Mouse (Mus musculus): Measurements from ENCODE around the gene Lurap1. TPM values are rescaled to one million over a fixed set of nuclear protein-coding genes. Genes with fewer than 3 reads are reported as not detected.

Lurap1 gene
- 12.4 and 18.1 TPM in 2 replicates for total RNA-seq (2021)
- long read RNA-seq, experiment 1, full-length matches to known transcripts = 3 of 5 reads
- long read RNA-seq, experiment 1, partial matches to known transcripts = 0 of 5 reads
- long read RNA-seq, experiment 1, other reads (novel, unspliced or antisense) = 2 of 5 reads
- long read RNA-seq, experiment 2, full-length matches to known transcripts = 5 of 7 reads
- long read RNA-seq, experiment 2, partial matches to known transcripts = 0 of 7 reads
- long read RNA-seq, experiment 2, other reads (novel, unspliced or antisense) = 2 of 7 reads

DNA sequence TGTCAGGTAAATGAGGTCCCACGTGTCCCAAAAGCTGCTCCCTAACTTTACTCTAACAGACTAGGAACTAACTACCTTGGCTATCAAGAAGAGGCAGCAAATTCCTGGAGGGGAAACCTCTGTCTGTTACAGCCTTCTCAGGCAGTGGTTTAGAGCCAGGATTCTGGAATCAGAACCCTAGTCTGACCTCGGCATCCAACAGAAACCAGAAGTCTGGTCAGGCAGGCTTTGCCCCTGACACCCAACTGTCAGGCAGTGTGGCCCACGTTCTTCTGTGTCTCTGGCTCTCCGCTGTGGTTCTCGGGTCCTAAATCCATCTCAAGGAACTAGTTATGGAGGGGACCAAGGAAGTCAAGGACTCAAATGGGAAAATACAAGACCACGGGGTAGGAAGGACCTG lies at the start of gene Lurap1:
TSS of gene Lurap1 (minus strand) at position 101 of the 400 bp plus-strand sequence.
- no peak for DNase-seq

DNA sequence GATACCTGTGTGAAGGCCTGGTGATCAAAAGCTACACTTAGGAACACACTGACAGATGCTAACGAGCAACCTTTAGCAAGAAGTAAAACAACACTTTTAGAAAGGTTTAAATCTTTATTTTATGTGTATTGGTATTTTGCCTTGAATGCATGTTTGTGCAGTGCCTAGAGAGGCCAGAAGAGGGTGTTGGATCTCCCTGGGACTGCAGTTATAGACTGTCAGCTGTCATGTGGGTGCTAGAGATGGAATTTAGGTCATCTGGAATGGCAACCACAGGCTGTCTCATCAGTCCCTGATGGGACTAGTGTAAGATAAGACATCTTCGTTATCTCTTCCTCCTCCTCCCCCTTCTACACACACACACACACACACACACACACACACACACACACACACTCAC lies 47.3 kb upstream of the Lurap1 start:
- DNase-seq = no peak

DNA sequence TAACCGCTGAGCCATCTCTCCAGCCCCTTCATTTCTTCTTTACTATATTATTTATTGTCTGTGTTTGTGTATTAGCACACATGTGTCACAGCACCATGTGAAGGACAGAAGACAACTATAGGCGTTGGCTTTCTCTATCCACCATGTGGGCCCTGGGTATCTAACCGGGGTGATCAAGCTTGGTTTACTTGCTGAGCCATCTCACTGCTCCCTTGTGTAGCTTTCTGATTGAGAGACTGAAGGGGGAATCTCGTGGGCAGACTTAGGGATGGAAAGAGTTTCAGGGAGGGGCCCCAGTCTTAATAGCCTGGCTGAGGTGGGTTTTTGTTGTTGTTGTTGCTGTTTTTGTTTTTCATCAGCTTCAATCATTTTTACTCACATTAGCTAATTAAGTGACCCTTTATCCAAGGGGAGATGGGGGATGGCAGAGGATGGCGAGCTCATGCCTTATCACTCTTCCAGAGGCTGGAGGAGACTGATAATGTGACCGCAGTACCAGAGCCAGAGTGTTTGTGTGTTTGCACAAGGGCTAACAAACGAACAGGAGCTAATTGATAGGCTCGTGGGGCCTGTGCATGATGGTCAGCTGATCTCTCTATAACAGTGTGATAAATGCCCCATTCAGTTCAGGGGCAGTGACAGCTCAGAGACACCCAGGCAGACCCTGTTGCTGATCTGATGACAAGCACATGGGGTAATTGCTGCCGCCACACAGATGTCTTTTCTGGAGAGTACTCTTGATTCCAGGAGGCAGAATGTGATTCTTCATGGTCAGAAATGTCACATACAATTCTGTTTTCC lies 42.6 kb upstream of the Lurap1 start:
- no peak for DNase-seq

DNA sequence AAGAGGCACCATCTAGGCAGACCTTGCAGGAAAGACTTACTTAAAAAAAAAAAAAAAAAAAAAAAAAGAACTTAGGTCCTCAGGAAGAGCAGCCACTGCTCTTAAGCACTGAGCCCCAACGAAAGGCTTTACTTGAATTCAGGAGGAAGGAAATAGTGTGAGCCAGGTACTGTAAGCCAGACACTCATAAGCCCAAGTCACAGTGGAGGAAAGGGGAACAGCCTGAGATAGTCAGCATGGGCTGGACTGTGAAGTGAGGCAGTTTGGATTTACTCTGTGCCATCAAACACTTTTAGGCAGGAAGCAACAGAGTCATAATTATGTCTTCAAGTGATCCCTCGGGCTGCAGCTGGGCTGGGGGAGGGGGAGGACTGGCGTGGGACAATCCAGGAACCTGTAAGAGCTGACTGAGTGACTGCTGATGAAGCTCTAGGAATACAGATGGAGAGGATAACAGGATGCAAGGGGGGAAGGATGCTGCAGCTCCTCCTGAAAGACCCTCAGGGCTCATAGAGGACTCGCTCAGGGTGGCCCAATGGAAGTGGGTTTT lies 41.2 kb upstream of the Lurap1 start:
- DNase-seq = peak; percentile 23

GRCm38 (mm10) chr4:116185083-116185482 lies 33.9 kb upstream of the Lurap1 start:
- DNase-seq = no peak

GRCm38 (mm10) chr4:116182745-116183144 lies 31.6 kb upstream of the Lurap1 start:
- DNase-seq = peak; percentile 47

DNA sequence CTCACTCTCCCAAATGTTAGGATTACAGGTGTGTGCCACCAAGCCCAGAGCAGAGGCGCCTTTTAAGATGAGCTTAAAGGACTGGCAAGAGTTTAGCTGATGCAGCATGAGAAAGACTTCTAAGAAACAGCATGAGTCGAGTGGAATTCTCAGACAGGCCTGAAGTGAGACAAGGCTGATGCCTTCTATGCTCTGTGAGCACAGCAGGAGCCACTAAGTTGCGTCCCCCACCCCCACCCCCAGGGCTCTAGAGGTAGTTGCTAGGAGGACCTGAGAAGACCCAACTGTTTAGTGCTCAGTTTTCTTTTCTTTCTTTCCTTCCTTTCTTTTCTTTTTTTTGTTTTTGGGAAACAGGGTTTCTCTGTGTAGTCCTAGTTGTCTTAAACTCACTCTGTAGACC lies 30.9 kb upstream of the Lurap1 start:
- DNase-seq = no peak

- peak; percentile 74 for DNase-seq
Measured at GRCm38 (mm10) chr4:116177140-116177539, 26.0 kb upstream of the Lurap1 start.

GRCm38 (mm10) chr4:116176543-116176988 lies 25.4 kb upstream of the Lurap1 start:
- DNase-seq = peak; percentile 71

DNA sequence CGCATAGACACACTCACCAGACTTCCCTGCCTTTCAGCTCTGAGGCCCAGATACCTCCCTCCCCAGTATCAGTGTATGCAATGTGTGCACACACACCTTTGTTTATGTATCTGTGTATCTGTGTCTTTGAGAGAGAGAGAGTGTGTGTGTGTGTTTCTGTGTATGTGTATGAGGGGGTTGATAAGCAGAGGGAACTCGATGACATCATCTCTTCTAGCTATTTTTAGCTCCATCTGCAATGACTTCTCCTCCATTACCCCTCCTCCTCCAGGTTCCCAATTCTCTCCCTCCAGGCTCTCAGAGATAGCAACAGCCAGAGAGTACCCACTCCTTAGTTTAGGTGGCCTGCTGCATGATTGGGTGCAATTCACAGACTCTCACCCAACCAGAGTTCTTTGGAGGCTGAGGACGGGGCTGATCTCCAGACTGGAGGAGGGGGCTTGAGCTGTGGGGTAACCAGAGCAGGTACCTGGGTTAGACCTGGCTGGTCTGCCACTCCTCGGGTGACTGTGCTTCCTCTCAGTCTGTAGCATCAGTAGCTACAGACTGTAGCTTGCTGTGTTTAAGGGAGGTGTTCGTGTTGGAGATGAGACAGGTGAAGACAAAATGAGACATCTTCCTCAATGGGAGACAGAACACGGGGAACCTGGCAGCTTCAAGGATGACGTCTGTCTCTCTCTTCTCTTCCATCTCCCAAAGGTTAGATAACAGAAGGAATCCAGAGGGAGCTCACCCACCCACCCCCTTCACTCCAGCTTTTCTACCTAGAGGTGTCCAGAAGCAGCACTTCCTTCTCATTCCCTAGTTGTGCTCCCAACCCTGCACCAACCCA lies 24.8 kb upstream of the Lurap1 start:
- no peak for DNase-seq

DNA sequence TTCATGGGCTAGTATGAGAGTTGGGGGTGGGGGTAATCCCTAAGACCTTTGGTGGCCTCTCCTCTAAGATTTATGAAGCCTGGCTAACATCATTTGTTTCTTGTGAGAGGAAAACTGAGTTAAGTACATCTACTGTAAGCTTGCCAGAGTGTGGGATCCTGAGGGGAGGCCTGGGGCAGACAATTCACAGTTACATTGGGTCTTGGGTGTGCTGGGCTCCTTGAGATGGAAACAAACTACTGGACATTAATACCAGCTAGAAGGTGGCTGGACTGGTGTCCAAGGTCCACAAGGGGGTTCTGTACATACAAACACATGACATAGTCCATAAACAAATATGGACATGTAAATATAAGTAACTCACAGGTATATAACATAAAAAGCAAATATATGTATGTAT lies 24.0 kb upstream of the Lurap1 start:
- DNase-seq = no peak

GRCm38 (mm10) chr4:116174466-116175116 lies 23.5 kb upstream of the Lurap1 start:
- DNase-seq = peak; percentile 67

- no peak for DNase-seq
Measured at GRCm38 (mm10) chr4:116173752-116174151, 22.6 kb upstream of the Lurap1 start.

GRCm38 (mm10) chr4:116173072-116173471 lies 21.9 kb upstream of the Lurap1 start, which contains the start of the genes 1700042G07Rik and Gm49337:
Gene 1700042G07Rik (plus strand): TSS chr4:116173372.
Gene Gm49337 (plus strand): TSS chr4:116173384.
- no peak for DNase-seq

DNA sequence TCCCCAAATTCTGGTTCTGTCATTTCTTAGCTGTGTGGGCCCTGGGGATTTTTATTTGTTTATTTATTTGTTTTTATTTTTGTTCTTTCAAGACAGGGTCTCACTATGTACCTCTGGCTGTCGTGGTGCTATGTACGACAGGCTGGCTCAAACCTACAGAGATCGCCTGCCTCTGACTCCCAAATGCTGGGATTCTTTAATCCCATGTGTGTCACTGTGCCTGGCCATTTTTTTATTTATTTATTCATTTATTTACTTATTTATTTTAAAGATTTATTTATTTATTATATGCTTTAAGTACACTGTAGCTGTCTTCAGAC lies 18.2 kb upstream of the Lurap1 start:
- DNase-seq = no peak

DNA sequence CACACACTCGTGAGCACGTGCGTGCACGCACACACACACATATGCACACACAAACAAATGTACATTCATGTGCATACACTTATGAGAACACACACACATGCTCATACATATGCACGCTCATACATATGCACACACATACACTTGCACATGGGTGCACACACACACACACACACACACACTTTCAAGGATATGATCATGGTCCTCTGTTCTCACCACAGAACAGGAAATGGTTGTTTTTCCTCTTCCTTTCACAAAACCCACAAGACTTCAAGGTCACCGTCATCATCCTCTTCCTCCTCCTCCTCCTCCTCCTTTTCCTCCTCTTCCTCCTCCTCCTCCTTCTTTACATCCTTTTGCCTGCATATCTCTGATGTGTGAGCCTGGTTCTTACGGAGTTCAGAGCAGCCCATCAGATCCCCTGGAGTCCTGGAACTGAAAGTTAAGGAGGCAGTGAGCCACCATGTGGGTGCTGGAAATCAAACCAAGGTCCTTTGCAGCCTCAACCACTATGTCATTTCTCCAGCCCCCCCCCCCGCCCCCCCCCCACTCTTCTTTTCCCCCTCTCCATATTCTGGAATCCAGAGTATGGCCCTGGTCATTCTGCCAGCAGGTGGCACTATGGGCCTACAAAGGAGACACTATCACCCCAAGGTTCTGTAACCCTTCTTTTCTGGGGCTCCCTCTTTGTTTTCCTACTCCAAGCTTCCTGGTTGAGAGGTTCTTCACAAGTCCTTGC lies 17.6 kb upstream of the Lurap1 start:
- peak; percentile 88 for DNase-seq

- DNase-seq = no peak
Measured at GRCm38 (mm10) chr4:116167404-116167803, 16.3 kb upstream of the Lurap1 start, which contains the start of gene Tspan1. Gene Tspan1 (minus strand): TSS chr4:116167601.

DNA sequence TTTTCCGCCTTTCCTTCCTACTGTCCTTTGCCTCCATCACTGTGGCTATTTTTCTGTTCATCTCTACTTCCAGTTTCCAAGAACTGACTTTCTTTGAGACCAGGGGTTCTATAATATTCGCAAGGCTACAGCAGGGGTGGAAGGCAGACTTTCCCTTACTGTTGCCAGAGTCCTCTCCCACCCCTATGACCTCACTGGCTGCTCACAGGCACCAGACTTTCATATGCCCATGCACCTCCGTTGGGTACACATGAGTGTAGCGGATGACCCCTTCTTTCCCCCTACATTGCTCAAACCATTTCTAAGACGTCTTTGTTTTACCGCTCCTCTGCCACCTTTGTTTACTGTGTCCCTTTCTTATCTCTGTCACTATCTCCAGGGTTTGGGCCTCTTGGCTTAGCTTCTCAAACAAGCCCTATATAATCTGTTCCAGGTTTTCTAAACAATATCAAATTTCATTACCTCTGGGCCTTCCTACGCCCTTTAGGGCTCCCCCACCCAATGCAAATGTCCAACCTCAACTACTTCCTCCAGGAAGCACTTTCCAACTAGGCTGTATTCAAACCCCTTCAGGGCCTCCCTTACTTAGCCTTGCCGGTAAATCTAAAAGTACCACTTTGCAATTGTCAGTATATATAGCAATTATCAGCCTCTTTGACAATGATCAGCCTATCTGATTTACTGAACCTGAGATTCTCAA lies 14.7 kb upstream of the Lurap1 start:
- no peak for DNase-seq

DNA sequence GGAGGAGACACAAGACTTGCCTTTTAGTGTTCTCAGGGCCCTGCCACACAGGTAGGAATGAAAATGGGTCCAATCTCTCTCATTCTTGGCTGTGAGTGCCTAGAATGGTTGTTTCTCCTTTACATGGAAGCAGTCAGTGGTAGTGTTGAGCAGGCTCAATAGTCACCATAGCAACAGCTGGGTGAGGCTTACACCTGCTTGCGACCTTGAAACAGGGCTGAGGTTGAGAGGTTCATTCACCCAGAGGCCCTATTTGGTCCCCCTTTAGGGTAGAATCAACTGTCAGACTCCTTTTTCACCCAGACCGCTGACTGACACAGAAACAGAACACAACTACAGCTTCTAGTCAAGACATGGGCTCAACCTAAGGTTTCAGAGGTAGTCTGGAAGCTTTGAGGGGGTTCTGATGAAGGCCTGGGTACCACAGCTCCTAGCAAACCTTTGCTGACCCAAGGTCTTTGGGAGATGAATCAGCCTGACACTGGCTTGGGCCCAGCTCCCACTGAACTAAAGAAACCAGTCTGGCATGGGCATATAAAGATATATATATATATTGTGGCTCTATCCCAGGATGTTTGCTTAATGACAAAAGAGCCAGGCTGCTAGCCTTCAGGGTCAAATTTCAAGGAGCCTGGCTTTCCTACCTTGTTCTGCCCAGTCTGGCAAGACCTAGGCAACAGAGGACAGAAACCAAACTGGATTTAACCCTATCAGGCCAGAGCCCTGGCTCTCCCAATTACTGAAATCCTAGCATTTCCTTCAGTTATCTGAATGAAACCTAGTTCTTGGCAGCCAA lies 13.8 kb upstream of the Lurap1 start:
- DNase-seq = no peak

- no peak for DNase-seq
Measured at GRCm38 (mm10) chr4:116162142-116162541, 11.0 kb upstream of the Lurap1 start.
